Mouse (Mus musculus) forebrain, postnatal 0 days (tissue): ENCODE data around the gene Mvd. TPM values are rescaled to one million over a fixed set of nuclear protein-coding genes. Genes with fewer than 3 reads are reported as not detected.

ENCODE experiments used
- ATAC-seq: fragments of 200-750 bp; cut with Nextera tagmentation; 2 replicates; pipeline ENCODE4 v1.8.0; 2017; ENCODE audit warnings: mild to moderate bottlenecking, moderate library complexity
- DNase-seq: peaks from one replicate; pipeline ENCODE4 v3.0.0-alpha.2; 2015
- H3K27ac ChIP-seq: fragments of 300-500 bp; sonication (generic); 2 replicates; pipeline ENCODE4 v1.5.1; 2014; ENCODE audit warnings: low read depth, mild to moderate bottlenecking, antibody characterized with exemption, low read length, moderate library complexity, mixed read lengths
- H3K27me3 ChIP-seq: fragments of 300-500 bp; sonication (generic); 2 replicates; pipeline ENCODE4 v1.6.1; 2014; ENCODE audit warnings: mild to moderate bottlenecking, low read length, mixed read lengths; ENCODE audit not compliant: insufficient read depth
- H3K36me3 ChIP-seq: fragments of 300-500 bp; sonication (generic); 2 replicates; pipeline ENCODE4 v1.6.1; 2014; ENCODE audit warnings: mild to moderate bottlenecking, moderate library complexity; ENCODE audit not compliant: insufficient read depth
- H3K4me1 ChIP-seq: fragments of 300-500 bp; sonication (generic); 2 replicates; pipeline ENCODE4 v1.6.1; 2014; ENCODE audit warnings: antibody characterized with exemption; ENCODE audit not compliant: insufficient read depth
- H3K4me2 ChIP-seq: fragments of 300-500 bp; sonication (generic); 2 replicates; pipeline ENCODE4 v1.6.1; 2014; ENCODE audit warnings: low read depth, mild to moderate bottlenecking, moderate library complexity
- H3K4me3 ChIP-seq: fragments of 300-500 bp; sonication (generic); 2 replicates; pipeline ENCODE4 v1.5.1; 2014; ENCODE audit warnings: low read depth, low read length, mixed read lengths
- H3K9ac ChIP-seq: fragments of 300-500 bp; sonication (generic); 2 replicates; pipeline ENCODE4 v1.6.1; 2014; ENCODE audit warnings: mild to moderate bottlenecking
- H3K9me3 ChIP-seq: fragments of 300-500 bp; sonication (generic); 2 replicates; pipeline ENCODE4 v1.6.1; 2016; ENCODE audit warnings: low read length
- CTCF ChIP-seq: sonication (generic); IDR thresholded peaks from 2 replicates; pipeline ENCODE4 v1.5.1; 2016; ENCODE audit warnings: antibody characterized with exemption, control low read depth, low read depth
- WGBS: fragments of 180-500 bp; shearing (Covaris S2); extraction: QIAGEN DNeasy Blood & Tissue Kit; methylation state at CpG from one replicate; pipeline ENCODE4 v1.1.7; 2014; 5-methylcytosine and 5-hydroxymethylcytosine counted together
- polyA plus RNA-seq: library from polyadenylated mRNA; unstranded; fragments of >200 nt; fragmentation: Nextera tagmentation; extraction: Ambion mirVana; gene quantifications from 2 replicates; pipeline ENCODE4 v1.2.1, GENCODE M21; 2015
- total RNA-seq: library from RNA; depleted of rRNA; stranded (reverse); fragments of >200 nt; gene quantifications from 2 replicates; pipeline ENCODE4 v1.2.3, GENCODE M21; 2014

Mvd gene
- total and polyA plus RNA-seq, 2 experiments from 2014 or later = 53.4 to 73.9 TPM

DNA sequence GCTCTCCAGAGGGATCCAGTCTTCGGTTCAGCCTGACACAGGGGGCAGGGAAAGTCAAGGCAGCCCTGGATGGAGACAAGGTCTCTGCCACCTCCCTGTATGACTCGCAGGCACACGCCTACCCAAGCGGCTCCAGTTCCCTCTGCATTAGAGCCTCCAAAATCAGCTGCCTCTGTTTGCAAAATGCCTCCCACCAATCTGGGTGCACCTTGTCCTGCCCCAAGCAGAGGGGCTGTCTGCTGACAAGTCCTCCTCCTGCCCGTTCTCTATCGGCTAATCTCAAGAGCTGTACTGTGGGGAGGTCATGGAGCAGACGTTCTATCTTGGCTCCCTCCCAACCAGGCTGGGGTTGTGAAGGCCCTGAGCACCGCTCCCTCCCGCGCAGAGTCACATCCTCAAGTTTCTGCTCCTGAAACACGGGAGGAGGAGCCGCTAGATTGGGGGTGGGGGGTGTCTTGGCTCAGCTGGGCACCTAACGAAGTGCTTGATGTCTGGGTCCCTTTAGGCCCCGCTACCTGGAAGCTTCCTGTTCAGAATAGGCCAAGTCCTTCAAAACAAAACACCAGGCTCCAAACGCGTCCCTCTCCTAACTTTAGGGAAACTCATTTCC, 31.8 kb upstream of the Mvd start:
- Histone ChIP-seq H3K4me2 (peak overlapping the region; percentile 89), H3K36me3 (peaks cover 43% of the 10 kb centered on the region), H3K27me3 (no peaks in the 10 kb centered on the region), H3K4me1 (peaks cover 16% of the 10 kb centered on the region; the same call in 1 of the 2 replicates), H3K9me3 (no peaks in the 10 kb centered on the region), H3K9ac (peak overlapping the region; percentile 91), H3K27ac (peak overlapping the region; percentile 72; the same call in 1 of the 2 replicates), H3K4me3 (peak overlapping the region; percentile 93)
- 13% methylated on average over 16 of the region's 16 CpGs for WGBS
- ATAC-seq (no peak), DNase-seq (no peak)
- no peak for TF ChIP-seq CTCF

DNA sequence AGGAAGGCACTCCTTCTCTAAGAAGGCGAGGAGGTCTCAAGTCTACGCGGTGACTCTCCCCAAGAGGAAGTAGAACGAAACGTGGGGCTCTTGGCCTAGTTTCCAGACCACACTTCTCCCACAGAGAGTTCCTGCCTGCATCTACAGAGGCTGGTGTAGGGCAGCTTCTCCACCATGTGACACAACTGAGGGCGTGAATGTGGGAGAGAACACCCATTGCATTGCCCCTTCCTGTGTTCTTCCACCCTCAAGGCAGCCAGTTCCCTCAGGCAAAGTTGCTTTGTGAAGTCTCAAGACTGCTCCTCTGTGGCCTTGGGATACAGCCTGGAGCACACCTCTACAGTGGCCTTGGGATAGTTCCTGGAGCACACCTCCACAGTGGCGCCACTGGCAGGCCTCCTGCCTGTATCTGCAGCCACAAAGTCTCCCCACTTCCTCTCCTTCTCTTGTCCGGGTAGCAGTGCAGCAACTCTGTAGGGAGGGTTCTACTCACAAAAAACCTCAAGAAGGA, 30.7 kb upstream of the Mvd start:
- H3K4me3 ChIP-seq = no peak overlapping the region
- no peak overlapping the region for H3K9ac ChIP-seq
- DNase-seq = no peak
- ATAC-seq = no peak
- H3K36me3 ChIP-seq = peaks cover 32% of the 10 kb centered on the region
- no peaks in the 10 kb centered on the region for H3K9me3 ChIP-seq
- TF ChIP-seq CTCF = no peak
- WGBS = 84% methylated on average over 8 of the region's 8 CpGs
- H3K27ac ChIP-seq = no peak overlapping the region
- peaks cover 16% of the 10 kb centered on the region; the same call in 1 of the 2 replicates for H3K4me1 ChIP-seq
- H3K4me2 ChIP-seq = no peak overlapping the region
- H3K27me3 ChIP-seq = no peaks in the 10 kb centered on the region

DNA sequence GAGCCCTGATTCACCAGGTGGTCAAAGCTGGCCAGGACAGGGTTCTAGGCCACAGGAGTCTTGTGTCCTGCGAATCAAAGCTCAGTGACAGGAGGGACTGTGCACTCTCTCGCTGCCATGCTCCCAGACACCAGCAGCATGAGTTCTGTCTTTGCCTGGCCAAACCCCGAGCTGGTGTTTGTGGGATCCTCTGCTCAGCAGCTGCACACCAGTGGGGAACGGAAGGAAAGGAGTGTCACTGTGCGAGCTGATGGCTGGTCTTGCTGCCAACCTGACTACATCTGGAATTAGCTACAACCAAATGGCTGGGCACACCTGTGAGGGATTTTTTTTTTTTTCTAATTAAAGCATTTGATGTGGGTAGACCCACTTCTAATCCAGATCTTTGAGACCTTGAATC, 27.5 kb upstream of the Mvd start:
- DNase-seq = no peak
- ATAC-seq = no peak
- peaks cover 45% of the 10 kb centered on the region for H3K36me3 ChIP-seq
- no peak overlapping the region for H3K4me3 ChIP-seq
- no peak for TF ChIP-seq CTCF
- H3K9ac ChIP-seq = no peak overlapping the region
- no peak overlapping the region for H3K4me2 ChIP-seq
- no peaks in the 10 kb centered on the region for H3K27me3 ChIP-seq
- WGBS = 81% methylated on average over 5 of the region's 5 CpGs
- peaks cover 8% of the 10 kb centered on the region; the same call in 1 of the 2 replicates for H3K4me1 ChIP-seq
- H3K27ac ChIP-seq = no peak overlapping the region
- H3K9me3 ChIP-seq = no peaks in the 10 kb centered on the region

DNA sequence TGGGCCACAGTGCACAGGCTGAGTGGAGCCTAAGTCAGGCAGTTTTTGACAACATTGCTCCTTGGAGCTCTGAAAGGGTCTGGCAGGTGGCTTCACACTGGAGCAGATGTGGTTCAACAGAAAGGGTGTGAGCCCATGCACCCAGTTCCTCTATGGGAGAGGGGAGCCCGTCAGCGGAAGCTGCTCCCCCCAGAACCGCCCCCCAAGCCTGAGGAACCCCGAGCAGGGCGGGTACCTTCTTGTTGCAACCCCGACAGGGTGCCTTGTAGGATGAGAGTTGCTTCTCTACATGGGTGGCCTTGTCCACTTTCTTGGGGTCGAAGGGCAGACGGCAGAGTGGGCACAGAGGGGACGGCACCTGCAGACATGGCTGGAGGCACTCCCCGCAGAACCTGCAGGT, 26.7 kb upstream of the Mvd start:
- Histone ChIP-seq H3K36me3 (peaks cover 45% of the 10 kb centered on the region), H3K4me1 (peaks cover 6% of the 10 kb centered on the region; the same call in 1 of the 2 replicates), H3K9me3 (no peaks in the 10 kb centered on the region), H3K4me2 (no peak overlapping the region), H3K27me3 (no peaks in the 10 kb centered on the region), H3K9ac (no peak overlapping the region), H3K27ac (no peak overlapping the region), H3K4me3 (no peak overlapping the region)
- 87% methylated on average over 10 of the region's 10 CpGs for WGBS
- DNase-seq (no peak), ATAC-seq (no peak)
- no peak for TF ChIP-seq CTCF

DNA sequence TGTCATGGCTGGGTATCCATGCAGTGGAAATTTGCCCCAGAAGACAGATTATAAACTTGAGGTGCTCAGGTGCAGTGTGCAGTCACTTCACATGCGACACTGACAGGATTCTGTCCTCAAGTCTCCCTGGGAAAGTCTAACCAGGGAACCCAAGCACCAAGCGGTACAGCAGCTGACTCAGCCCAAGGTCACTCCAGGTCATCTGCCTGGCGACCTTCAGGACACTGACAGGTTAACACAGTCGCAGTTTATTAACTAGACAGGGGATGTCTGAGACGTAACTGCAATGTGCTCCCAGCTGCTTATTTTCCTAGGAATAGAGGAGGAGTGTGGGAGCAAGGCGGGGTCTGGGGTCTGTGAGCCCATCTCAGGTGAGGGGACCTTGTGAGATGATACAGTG, 26.2 kb upstream of the Mvd start:
- Histone ChIP-seq H3K4me2 (no peak overlapping the region), H3K36me3 (peaks cover 45% of the 10 kb centered on the region), H3K9me3 (no peaks in the 10 kb centered on the region), H3K27ac (no peak overlapping the region), H3K9ac (no peak overlapping the region), H3K4me3 (no peak overlapping the region), H3K27me3 (no peaks in the 10 kb centered on the region), H3K4me1 (peaks cover under 1% of the 10 kb centered on the region; the same call in 1 of the 2 replicates)
- DNase-seq (no peak), ATAC-seq (no peak)
- no peak for TF ChIP-seq CTCF
- 86% methylated on average over 6 of the region's 6 CpGs for WGBS

DNA sequence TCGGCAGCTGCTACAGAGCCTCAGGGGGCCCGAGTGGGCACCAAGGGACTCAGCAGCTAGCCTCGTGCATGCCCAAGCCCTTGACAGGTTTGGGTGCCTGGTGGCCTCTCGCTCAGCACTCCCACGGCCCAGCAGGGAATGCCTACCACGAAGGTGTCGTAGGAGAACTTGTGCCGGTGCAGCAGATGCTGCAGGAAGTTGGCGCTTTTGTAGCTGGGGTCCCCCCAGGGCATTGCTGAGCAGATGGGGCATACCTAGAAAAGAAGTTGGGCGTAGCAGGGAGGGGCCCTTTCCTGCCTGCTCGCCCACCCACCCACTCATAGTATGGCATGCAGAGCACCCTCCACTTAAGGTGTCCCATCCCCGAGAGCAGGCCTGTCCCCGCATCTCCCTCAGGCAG, 24.6 kb upstream of the Mvd start:
- WGBS = 93% methylated on average over 13 of the region's 13 CpGs
- H3K4me3 ChIP-seq = no peak overlapping the region
- H3K36me3 ChIP-seq = peaks cover 34% of the 10 kb centered on the region
- H3K9ac ChIP-seq = no peak overlapping the region
- no peaks in the 10 kb centered on the region for H3K4me1 ChIP-seq
- no peak for ATAC-seq
- no peak overlapping the region for H3K4me2 ChIP-seq
- H3K9me3 ChIP-seq = no peaks in the 10 kb centered on the region
- H3K27ac ChIP-seq = no peak overlapping the region
- no peaks in the 10 kb centered on the region for H3K27me3 ChIP-seq
- TF ChIP-seq CTCF = no peak
- DNase-seq = no peak

DNA sequence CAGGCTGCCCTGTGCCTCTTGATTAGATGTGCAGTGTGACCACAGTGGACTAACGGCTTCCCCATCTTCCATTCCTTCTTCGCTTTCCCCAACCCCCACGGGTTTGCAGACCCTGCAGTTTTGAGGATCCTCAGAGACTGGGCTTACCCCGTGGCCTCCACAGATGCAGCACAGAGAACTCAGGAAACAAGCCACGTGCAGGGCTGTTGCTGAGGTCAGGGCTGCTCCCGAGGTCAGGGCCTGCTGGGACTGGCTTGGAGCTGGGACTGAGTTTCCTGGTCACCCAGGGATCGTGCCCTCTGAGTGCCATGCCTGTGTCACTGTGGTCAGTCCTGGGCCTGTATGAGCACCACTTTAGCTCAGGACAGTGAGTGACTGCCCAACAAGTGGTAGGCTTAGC, 21.8 kb upstream of the Mvd start:
- WGBS = 73% methylated on average over 7 of the region's 7 CpGs
- H3K36me3 ChIP-seq = peaks cover 23% of the 10 kb centered on the region
- no peak for TF ChIP-seq CTCF
- DNase-seq (no peak), ATAC-seq (no peak)
- H3K9me3 ChIP-seq = no peaks in the 10 kb centered on the region
- H3K27me3 ChIP-seq = peaks cover 22% of the 10 kb centered on the region
- H3K4me3 ChIP-seq = no peak overlapping the region
- H3K4me2 ChIP-seq = no peak overlapping the region
- H3K9ac ChIP-seq = no peak overlapping the region
- no peaks in the 10 kb centered on the region for H3K4me1 ChIP-seq
- no peak overlapping the region for H3K27ac ChIP-seq
